Mouse (Mus musculus) left cerebral cortex, postnatal 4 days (tissue): ENCODE data around the gene Ispd. TPM values are rescaled to one million over a fixed set of nuclear protein-coding genes. Genes with fewer than 3 reads are reported as not detected.

Source experiments
- DNase-seq: peaks from one replicate; pipeline ENCODE4 v3.0.0-alpha.2; 2022
- intact Hi-C: fragments of 180-260 bp; cut with DNase I; formaldehyde crosslinking; loops from one replicate; pipeline ENCODE4 v1.15.1; 2025
- total RNA-seq, 2 experiments: library from RNA; stranded (reverse); gene quantifications; 2 replicates each; pipeline ENCODE4 v1.2.3; 2021

Gene Ispd
- total RNA-seq, 2 experiments from 2014 or later: 11.1 to 13.9 TPM

DNA sequence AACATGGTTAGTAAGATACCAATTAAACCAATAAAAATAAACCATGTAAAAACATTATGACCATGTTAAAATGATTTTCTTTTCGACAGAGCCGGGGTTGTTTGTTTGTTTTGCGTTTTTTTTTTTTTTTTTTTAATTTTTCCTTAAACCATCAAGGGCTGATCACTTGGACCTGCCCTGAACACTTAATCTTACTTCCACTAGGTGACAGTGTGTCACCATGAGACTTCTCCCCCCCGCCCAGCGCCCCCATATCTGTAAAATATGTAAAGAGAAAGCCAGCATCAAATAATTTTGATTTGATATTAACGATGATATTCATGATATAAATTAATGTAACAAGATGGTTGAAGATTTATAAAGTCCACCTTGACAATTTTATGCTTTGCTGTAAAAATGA, 300.5 kb downstream of the Ispd start:
- intact Hi-C loops: no loop called here
- DNase-seq: no peak

DNA sequence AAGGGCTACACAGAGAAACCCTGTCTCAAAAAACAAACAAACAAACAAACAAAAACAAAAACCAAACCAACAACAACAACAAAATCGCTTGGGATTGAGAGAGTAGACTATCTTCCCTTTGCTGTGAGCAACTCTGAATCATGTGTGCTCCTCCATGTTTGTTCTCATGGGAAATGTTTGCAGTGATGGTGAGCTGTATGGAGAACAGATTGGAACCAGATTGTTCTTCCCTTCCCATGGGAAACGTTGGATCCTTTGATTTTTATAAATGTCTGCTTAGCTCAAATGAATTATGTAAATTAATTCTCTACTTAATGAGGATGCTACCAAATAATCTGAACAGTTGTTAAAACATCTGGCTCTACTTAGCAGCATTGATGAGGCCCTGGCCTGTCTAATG, 312.8 kb downstream of the Ispd start:
- no peak for DNase-seq

DNA sequence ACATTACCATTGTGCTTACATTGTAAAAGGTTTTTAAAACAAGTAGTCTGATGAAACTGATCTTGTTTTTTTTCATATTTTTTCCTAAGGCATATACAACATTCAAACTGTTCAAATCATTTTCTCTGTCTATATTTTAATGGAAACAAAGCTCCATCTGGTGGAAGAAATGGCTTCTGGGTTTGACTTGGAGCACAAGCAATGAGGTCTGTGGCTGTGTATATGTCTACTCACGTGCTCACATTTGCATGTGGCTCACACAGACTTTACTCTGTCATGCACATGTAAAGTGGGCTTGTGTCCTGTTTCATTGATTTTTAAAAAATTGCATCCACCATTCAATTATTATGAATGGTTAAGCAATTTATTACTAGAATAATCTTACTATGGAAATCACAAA, 323.1 kb downstream of the Ispd start:
- intact Hi-C loops: no loop called here
- DNase-seq: no peak

More for the DNA sequence above, 312.8 kb downstream of the Ispd start:
- intact Hi-C loops: no loop called here

DNA sequence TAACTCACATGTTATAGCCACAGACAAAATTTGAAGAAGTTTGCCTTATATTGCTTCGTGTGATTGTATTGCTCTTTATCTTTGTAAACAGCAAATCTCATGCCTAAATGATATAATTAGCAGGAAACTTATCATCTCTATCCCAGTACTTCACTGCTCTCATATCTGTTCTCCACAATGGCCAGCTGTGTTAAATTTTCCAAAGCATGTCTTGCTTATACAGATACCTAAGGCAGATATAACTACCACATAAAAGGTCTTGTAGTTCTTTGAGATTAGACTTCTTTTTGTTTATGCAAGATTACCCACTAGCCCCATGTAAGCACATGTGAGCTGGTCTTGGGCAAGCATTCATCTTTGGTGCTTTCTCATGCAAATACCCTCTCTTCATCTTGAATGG, 327.6 kb downstream of the Ispd start:
- intact Hi-C loops: no loop called here
- DNase-seq: no peak

GRCm38 (mm10) chr12:36713866-36714662, 332.8 kb downstream of the Ispd start:
- peak; percentile 36 for DNase-seq
- intact Hi-C loops: loop anchor here (5.0 to 10.0 kb wide), 4 partner anchors 471 to 1403 kb away; no protein-coding TSS in a partner anchor

DNA sequence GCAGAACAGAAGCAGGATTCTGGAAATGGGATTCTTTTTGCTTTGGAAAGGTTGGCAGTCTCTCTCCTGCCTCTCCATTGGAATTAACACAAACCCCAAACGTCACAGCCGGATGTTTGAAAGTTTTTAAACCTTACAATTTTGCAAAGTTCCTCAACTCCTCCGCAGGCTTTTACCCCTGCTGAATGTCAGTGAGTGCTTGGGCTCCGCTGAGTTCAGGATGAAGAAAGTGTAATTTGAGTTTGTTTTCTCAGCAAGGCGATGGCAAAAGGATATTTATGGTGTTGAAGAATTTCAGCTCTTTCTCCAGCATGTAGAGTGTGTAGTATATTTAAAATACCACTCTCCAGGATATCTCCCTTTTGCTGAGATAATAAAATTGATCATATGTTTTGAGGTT, 336.3 kb downstream of the Ispd start:
- intact Hi-C loops: loop anchor here (10.0 kb wide), 3 partner anchors 467 to 887 kb away; no protein-coding TSS in a partner anchor
- DNase-seq: no peak

DNA sequence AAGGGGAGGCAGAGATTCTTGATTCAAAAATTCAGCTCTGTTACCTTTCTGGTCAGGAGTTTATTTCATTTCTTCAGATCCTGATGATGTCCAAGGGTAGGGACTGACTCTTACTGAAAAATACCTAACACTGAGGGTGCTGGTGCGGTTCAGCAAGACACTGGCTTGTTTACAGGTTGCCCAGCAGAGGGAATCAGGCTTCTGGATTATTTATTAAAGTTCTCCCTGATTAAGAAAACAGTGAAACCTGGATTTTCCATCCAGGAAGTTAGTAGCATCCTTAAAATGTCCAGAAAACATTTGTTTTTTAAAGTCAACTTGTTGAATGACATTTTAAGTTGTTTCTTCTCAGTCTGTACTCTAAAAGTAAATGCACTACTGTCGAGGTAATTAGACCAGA, 337.2 kb downstream of the Ispd start:
- no peak for DNase-seq
- intact Hi-C loops: loop anchor here (10.0 kb wide), 3 partner anchors 466 to 886 kb away; no protein-coding TSS in a partner anchor

GRCm38 (mm10) chr12:36719074-36719473, 337.8 kb downstream of the Ispd start:
- intact Hi-C loops: loop anchor here (10.0 kb wide), 3 partner anchors 466 to 886 kb away; no protein-coding TSS in a partner anchor
- no peak for DNase-seq

GRCm38 (mm10) chr12:36720779-36721178, 339.5 kb downstream of the Ispd start:
- DNase-seq: no peak

GRCm38 (mm10) chr12:36721223-36721622, 340.0 kb downstream of the Ispd start:
- DNase-seq: peak; percentile 11
- intact Hi-C loops: no loop called here

More at GRCm38 (mm10) chr12:36720779-36721178, 339.5 kb downstream of the Ispd start:
- intact Hi-C loops: no loop called here

DNA sequence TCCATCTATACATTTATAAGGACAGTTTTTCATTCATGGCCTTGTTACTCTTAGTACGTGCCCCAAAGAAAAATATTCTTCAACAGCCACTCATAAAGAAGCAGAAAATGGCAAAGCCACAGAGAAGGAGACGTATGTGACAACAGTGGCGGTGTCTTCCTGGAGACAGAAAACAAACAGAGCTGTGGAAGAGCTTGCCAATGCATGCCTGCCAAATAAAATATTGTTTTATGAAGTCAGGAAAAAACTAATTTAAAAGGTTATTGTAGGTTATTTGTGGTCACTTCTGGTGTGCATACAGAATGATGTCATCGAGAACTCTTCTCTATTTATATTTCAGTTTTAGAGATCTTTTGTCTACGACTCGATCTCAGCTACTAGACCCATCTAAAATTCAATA, 341.5 kb downstream of the Ispd start:
- DNase-seq: no peak
- intact Hi-C loops: no loop called here

GRCm38 (mm10) chr12:36723302-36723701, 342.1 kb downstream of the Ispd start:
- intact Hi-C loops: no loop called here
- DNase-seq: no peak

- DNase-seq: no peak
- intact Hi-C loops: no loop called here
Observed at GRCm38 (mm10) chr12:36724297-36724696, 343.0 kb downstream of the Ispd start.

DNA sequence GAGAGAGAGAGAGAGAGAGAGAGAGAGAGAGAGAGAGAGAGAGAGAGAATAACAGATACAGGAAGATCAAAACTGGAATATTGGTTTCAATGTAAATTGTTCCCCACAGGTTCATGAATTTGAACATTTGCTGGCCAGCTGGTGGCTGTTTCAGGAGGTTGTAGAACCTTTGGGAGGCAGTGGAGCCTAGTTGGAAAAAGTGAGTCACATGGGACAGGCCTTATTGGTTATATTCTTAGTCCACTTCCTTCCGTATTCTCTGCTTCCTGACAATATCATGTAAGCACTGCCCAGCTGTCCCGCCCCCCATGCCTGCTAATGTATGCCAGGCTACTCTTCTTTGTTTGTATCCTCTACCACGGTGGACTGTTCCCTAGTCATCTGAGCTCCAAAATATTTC, 344.0 kb downstream of the Ispd start:
- DNase-seq: no peak
- intact Hi-C loops: no loop called here

- intact Hi-C loops: no loop called here
- DNase-seq: no peak
Observed at GRCm38 (mm10) chr12:36726026-36726425, 344.8 kb downstream of the Ispd start.

DNA sequence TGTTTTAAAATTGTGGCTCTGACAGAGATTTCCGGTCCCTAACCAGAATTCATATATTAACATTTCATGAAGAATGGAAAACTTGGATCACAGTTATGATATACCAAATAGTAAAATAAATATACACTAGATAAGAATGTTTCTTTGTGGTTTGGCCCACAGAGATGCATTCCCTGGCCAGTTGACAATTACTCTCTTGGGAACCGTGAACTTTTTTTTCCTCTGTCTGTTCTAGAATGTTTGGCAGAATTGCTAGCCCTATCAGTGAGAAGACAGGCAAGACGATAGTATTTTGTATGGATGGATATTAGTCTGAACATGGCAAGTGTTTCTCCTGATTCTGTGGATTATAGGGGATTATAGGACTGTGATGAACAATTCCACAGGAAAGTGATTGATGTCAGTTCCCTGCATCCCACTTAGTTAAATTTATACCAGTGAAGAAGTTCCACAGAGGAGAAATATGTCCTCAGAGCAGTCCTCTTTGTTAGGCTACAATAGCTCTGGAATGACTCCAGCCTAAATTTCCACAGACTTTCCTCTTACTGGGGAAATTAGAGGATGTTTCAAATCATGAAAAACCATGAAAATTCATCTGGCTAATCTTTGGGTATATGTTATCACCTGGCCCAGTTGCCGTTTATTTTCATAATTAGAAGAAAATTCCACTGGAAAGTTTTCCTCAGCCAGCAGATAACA, 352.6 kb downstream of the Ispd start:
- intact Hi-C loops: no loop called here
- DNase-seq: no peak

Other genes starting within 250 kb of the Ispd start
- gene Ankmy2, start 224.3 kb upstream of the Ispd start, total RNA-seq: 10 to 100 TPM; 61.8 to 63.7 TPM
- gene Bzw2, start 223.4 kb upstream of the Ispd start, total RNA-seq: 100 to 1,000 TPM; 252 to 269 TPM
- gene Lrrc72, start 128.1 kb upstream of the Ispd start, total RNA-seq: not detected
- 1 to 10 TPM; 4.5 to 5.0 TPM for gene Sostdc1, start 67.3 kb upstream of the Ispd start, total RNA-seq
- 1 to 10 TPM; 1.1 to 2.3 TPM for gene D630036H23Rik, start 731 bp downstream of the Ispd start, total RNA-seq